ENCODE assay signal across 10 mouse cellular contexts in genomic region chr13:96407040-96407439, GRCm38 (mm10). TPM values are rescaled to one million over a fixed set of nuclear protein-coding genes. Genes with fewer than 3 reads are reported as not detected.
DNase-seq lines count a peak whose midpoint lies in the region; ATAC-seq lines count a peak whose summit lies in the region.
"Had no signal": no experiment of that assay in that cellular context is flagged by ENCODE, and none has a peak within 500 bp of the region (broad histone marks: within the 10 kb centered on the region; RNA-seq: fewer than 3 reads in every experiment).

No protein-coding gene starts in this region.

- no peak overlapping the region for H3K4me2 ChIP-seq in embryonic facial prominence, embryonic 13.5 days
- no peak overlapping the region for H3K4me2 ChIP-seq in kidney, embryonic 14.5 days (replicated peaks; ENCODE audit: low read depth, low read length)
- H3K4me2 ChIP-seq: heart, embryonic 13.5 days had no signal

- no peaks in the 10 kb centered on the region for H3K27me3 ChIP-seq in embryonic facial prominence, embryonic 13.5 days
- no peaks in the 10 kb centered on the region for H3K27me3 ChIP-seq in kidney, embryonic 14.5 days (ENCODE audit: control insufficient read depth, insufficient read depth, low read length)
- H3K27me3 ChIP-seq: heart, embryonic 13.5 days had no signal

- H3K4me1 ChIP-seq in embryonic facial prominence, embryonic 13.5 days, result peaks cover 13% of the 10 kb centered on the region
- no peaks in the 10 kb centered on the region for H3K4me1 ChIP-seq in kidney, embryonic 14.5 days (ENCODE audit: control insufficient read depth, insufficient read depth, low read length)
- H3K4me1 ChIP-seq: heart, embryonic 13.5 days had no signal

- H3K9ac ChIP-seq in embryonic facial prominence, embryonic 13.5 days, result no peak overlapping the region
- no peak overlapping the region for H3K9ac ChIP-seq in kidney, embryonic 14.5 days (ENCODE audit: low read depth, low read length)
- H3K9ac ChIP-seq: heart, embryonic 13.5 days had no signal

- DNase-seq in cerebellum, postnatal 14 days, result peak; percentile 14 to 28
- no peak for DNase-seq in cerebellum, adult 9-10 months
- peak; percentile 17 for DNase-seq in right cerebral cortex, adult 18-20 months
- DNase-seq in right cerebral cortex, postnatal 36 days (ENCODE audit: low spot score in 2 of 2), result no peak
- DNase-seq in gastrocnemius, postnatal 36 days, result no peak

- intact Hi-C loops in gastrocnemius, postnatal 36 days (cut with DNase I), result no loop called here

- 70% methylated on average over 4 of the region's 4 CpGs for WGBS in embryonic facial prominence, embryonic 13.5 days
- WGBS in kidney, embryonic 14.5 days, result 77% methylated on average over 4 of the region's 4 CpGs

- 0 out of 2 replicates have a peak, but pooled peaks have one; percentile 26 for ATAC-seq in embryonic facial prominence, embryonic 13.5 days (ENCODE audit: insufficient number of reproducible peaks, insufficient read depth, low FRiP score, low TSS enrichment, low read depth)
- peak; percentile 78; the same call in 1 of the 2 replicates for ATAC-seq in kidney, embryonic 14.5 days (ENCODE audit: low FRiP score, low TSS enrichment)
- peak; percentile 73 for ATAC-seq in megakaryocyte progenitor cell, adult 5-6 weeks (replicated peaks; ENCODE audit: poor library complexity)

- H3K4me3 ChIP-seq in embryonic facial prominence, embryonic 13.5 days, result no peak overlapping the region
- no peak overlapping the region for H3K4me3 ChIP-seq in kidney, embryonic 14.5 days (ENCODE audit: low read length)
- H3K4me3 ChIP-seq: heart, embryonic 13.5 days had no signal

- H3K27ac ChIP-seq in embryonic facial prominence, embryonic 13.5 days, result no peak overlapping the region
- no peak overlapping the region for H3K27ac ChIP-seq in kidney, embryonic 14.5 days (ENCODE audit: low read depth, low read length)
- H3K27ac ChIP-seq: heart, embryonic 13.5 days had no signal

- no peaks in the 10 kb centered on the region for H3K9me3 ChIP-seq in embryonic facial prominence, embryonic 13.5 days
- no peaks in the 10 kb centered on the region for H3K9me3 ChIP-seq in kidney, embryonic 14.5 days (ENCODE audit: control insufficient read depth, low read length)
- H3K9me3 ChIP-seq: G1E; heart, embryonic 13.5 days had no signal

- peaks cover 62% of the 10 kb centered on the region for H3K36me3 ChIP-seq in embryonic facial prominence, embryonic 13.5 days
- H3K36me3 ChIP-seq in kidney, embryonic 14.5 days (ENCODE audit: control insufficient read depth, insufficient read depth, low read length), result peaks cover 66% of the 10 kb centered on the region

RNA-seq across cellular contexts. Expression of gene Poc5, which starts 18.9 kb away (rescaled TPM):
- polyA plus RNA-seq in embryonic facial prominence, embryonic 13.5 days (2015; fragmentation: Nextera tagmentation; extraction: Ambion mirVana), result 14.9 and 17.5 TPM in 2 replicates
- polyA plus RNA-seq in kidney, embryonic 14.5 days (2014; fragmentation: Nextera tagmentation; extraction: Ambion mirVana), result 17.4 and 18.4 TPM in 2 replicates
- total RNA-seq in megakaryocyte progenitor cell, adult 5-6 weeks (2015), result 9.7 and 12.7 TPM in 2 replicates
- 13.5 and 22.3 TPM in 2 replicates for total RNA-seq in megakaryocyte progenitor cell, adult 5-6 weeks (2017)
- total RNA-seq in gastrocnemius, postnatal 36 days (2021), result 1 to 10 TPM; 6.0 to 6.8 TPM

Comparison
In these comparisons a context has a peak if more than half of its experiments do, and no peak if none do; other contexts are left out.
1. DNase-seq: peak in cerebellum, postnatal 14 days (2 of 2) and right cerebral cortex, adult 18-20 months (single experiment); none in cerebellum, adult 9-10 months (single experiment), right cerebral cortex, postnatal 36 days (0 of 2) and gastrocnemius, postnatal 36 days (0 of 2).
2. ATAC-seq: peak in every context shown above with its lines; median percentile 78 in kidney, embryonic 14.5 days; 73 in megakaryocyte progenitor cell, adult 5-6 weeks; 26 in embryonic facial prominence, embryonic 13.5 days.